Mouse (Mus musculus) small intestine, adult 2 months (tissue): ENCODE measurements at regions not wholly inside any gene's neighbourhood (a gene's known extent, or its start where the extent isn't known, plus 50 kb on each side); places are given as distances from the start of the nearest gene placed in this dataset.

ENCODE experiments used
- H3K27ac ChIP-seq: fragments of 200-500 bp; 2 replicates; pipeline ENCODE4 v1.5.1; 2012; ENCODE audit warnings: low read depth, low read length, control low read depth, inconsistent platforms; ENCODE audit not compliant: insufficient read depth
- H3K27me3 ChIP-seq: fragments of 200-500 bp; 2 replicates; pipeline ENCODE4 v1.6.1; 2012; ENCODE audit warnings: mild to moderate bottlenecking, moderate library complexity, low read length, inconsistent platforms; ENCODE audit not compliant: control insufficient read depth, insufficient read depth
- H3K36me3 ChIP-seq: fragments of 200-500 bp; 2 replicates; pipeline ENCODE4 v1.6.1; 2012; ENCODE audit warnings: mild to moderate bottlenecking, low read length, control low read depth, inconsistent platforms; ENCODE audit not compliant: control insufficient read depth, insufficient read depth
- H3K4me1 ChIP-seq: fragments of 200-500 bp; 2 replicates; pipeline ENCODE4 v1.6.1; 2012; ENCODE audit warnings: low read length, inconsistent platforms, mixed read lengths; ENCODE audit not compliant: control insufficient read depth, insufficient read depth, insufficient read length
- H3K4me3 ChIP-seq: fragments of 200-500 bp; 2 replicates; pipeline ENCODE4 v1.5.1; 2012; ENCODE audit warnings: low read depth, mild to moderate bottlenecking, control low read depth, inconsistent platforms, low read length, moderate library complexity
- CTCF ChIP-seq: fragments of 200-500 bp; IDR thresholded peaks from 2 replicates; pipeline ENCODE4 v1.5.1; 2012; ENCODE audit warnings: low read depth, mild to moderate bottlenecking, control low read depth, inconsistent platforms, low read length, moderate library complexity, mixed read lengths; ENCODE audit not compliant: insufficient replicate concordance, insufficient read length; ENCODE audit errors: extremely low read depth
- POLR2A ChIP-seq: fragments of 200-500 bp; IDR thresholded peaks from 2 replicates; pipeline ENCODE4 v1.6.1; 2012; ENCODE audit warnings: low read depth, mild to moderate bottlenecking, control low read depth, inconsistent platforms, low read length, moderate library complexity
- WGBS: fragments of 180-500 bp; shearing (Covaris S2); methylation state at CpG from one replicate; pipeline ENCODE4 v1.1.7; 2018; 5-methylcytosine and 5-hydroxymethylcytosine counted together

- no peaks in the 10 kb centered on the region; the same call in 1 of the 2 replicates for H3K36me3 ChIP-seq
- peaks cover 2% of the 10 kb centered on the region for H3K27me3 ChIP-seq
- H3K4me3 ChIP-seq, result no peak overlapping the region
- TF ChIP-seq POLR2A, result no peak
- TF ChIP-seq CTCF, result no peak
- 85% methylated on average over 7 of the region's 7 CpGs for WGBS
- H3K4me1 ChIP-seq, result peaks cover 7% of the 10 kb centered on the region
- H3K27ac ChIP-seq, result no peak overlapping the region
Observed at GRCm38 (mm10) chr6:31212080-31212479, 186.5 kb upstream of the Mkln1 start.

- Histone ChIP-seq H3K27me3 (peaks cover 6% of the 10 kb centered on the region), H3K27ac (no peak overlapping the region), H3K4me1 (peaks cover 7% of the 10 kb centered on the region), H3K36me3 (no peaks in the 10 kb centered on the region; the same call in 1 of the 2 replicates), H3K4me3 (no peak overlapping the region)
- WGBS, result 84% methylated on average over 13 of the region's 13 CpGs
- no peak for TF ChIP-seq POLR2A
Observed at GRCm38 (mm10) chr6:31212694-31213093, 185.8 kb upstream of the Mkln1 start.

GRCm38 (mm10) chr6:31213161-31213560 lies 185.4 kb upstream of the Mkln1 start:
- Histone ChIP-seq H3K27ac (no peak overlapping the region), H3K27me3 (peaks cover 8% of the 10 kb centered on the region), H3K36me3 (no peaks in the 10 kb centered on the region; the same call in 1 of the 2 replicates), H3K4me3 (no peak overlapping the region), H3K4me1 (peaks cover 5% of the 10 kb centered on the region)
- TF ChIP-seq CTCF, result no peak
- no peak for TF ChIP-seq POLR2A
- WGBS, result 72% methylated on average over 4 of the region's 4 CpGs

- TF ChIP-seq CTCF (no peak), POLR2A (no peak)
- H3K27me3 ChIP-seq, result peaks cover 18% of the 10 kb centered on the region
- H3K27ac ChIP-seq, result peak overlapping the region; percentile 86; the same call in 1 of the 2 replicates
- H3K4me1 ChIP-seq, result peaks cover 6% of the 10 kb centered on the region
- H3K36me3 ChIP-seq, result no peaks in the 10 kb centered on the region
- WGBS, result 79% methylated on average over 8 of the region's 8 CpGs
- peak overlapping the region; percentile 83 for H3K4me3 ChIP-seq
Observed at GRCm38 (mm10) chr6:31215661-31216060, 182.9 kb upstream of the Mkln1 start.

GRCm38 (mm10) chr6:31216206-31217059 lies 182.1 kb upstream of the Mkln1 start:
- Histone ChIP-seq H3K36me3 (no peaks in the 10 kb centered on the region), H3K4me3 (peak overlapping the region; percentile 83), H3K27ac (peak overlapping the region; percentile 86), H3K4me1 (peaks cover 6% of the 10 kb centered on the region), H3K27me3 (peaks cover 18% of the 10 kb centered on the region)
- TF ChIP-seq CTCF (no peak), POLR2A (peak; percentile 76; the same call in 1 of the 2 replicates)
- under 1% methylated on average over 100 of the region's 100 CpGs for WGBS

- no peak; the same call in 1 of the 2 replicates for TF ChIP-seq POLR2A
- TF ChIP-seq CTCF, result no peak
- Histone ChIP-seq H3K4me1 (peaks cover 6% of the 10 kb centered on the region), H3K4me3 (peak overlapping the region; percentile 83), H3K27me3 (peaks cover 18% of the 10 kb centered on the region), H3K36me3 (no peaks in the 10 kb centered on the region), H3K27ac (peak overlapping the region; percentile 86)
- under 1% methylated on average over 20 of the region's 20 CpGs for WGBS
Observed at GRCm38 (mm10) chr6:31217060-31217541, 181.4 kb upstream of the Mkln1 start.

GRCm38 (mm10) chr6:31217641-31218138 lies 180.8 kb upstream of the Mkln1 start:
- peak overlapping the region; percentile 83 for H3K4me3 ChIP-seq
- H3K27ac ChIP-seq, result peak overlapping the region; percentile 96
- peaks cover 6% of the 10 kb centered on the region for H3K4me1 ChIP-seq
- TF ChIP-seq POLR2A (no peak; the same call in 1 of the 2 replicates), CTCF (peak; percentile 2; the same call in 1 of the 2 replicates)
- peaks cover 18% of the 10 kb centered on the region for H3K27me3 ChIP-seq
- WGBS, result under 1% methylated on average over 25 of the region's 25 CpGs
- H3K36me3 ChIP-seq, result no peaks in the 10 kb centered on the region
